Mouse (Mus musculus) large intestine, adult 2 months (tissue): ENCODE data around the gene Necap2. TPM values are rescaled to one million over a fixed set of nuclear protein-coding genes. Genes with fewer than 3 reads are reported as not detected.

Experiments
- DNase-seq: peaks from one replicate; pipeline ENCODE4 v3.0.0-alpha.2; 2012; ENCODE audit warnings: low read depth, low spot score
- WGBS: fragments of 180-500 bp; shearing (Covaris S2); methylation state at CpG from one replicate; pipeline ENCODE4 v1.1.7; 2018; 5-methylcytosine and 5-hydroxymethylcytosine counted together
- polyA plus RNA-seq: library from polyadenylated mRNA; depleted of rRNA; stranded (reverse); fragments of >200 nt; gene quantifications from 2 replicates; pipeline ENCODE4 v1.2.3, GENCODE M21; 2012; rRNA removed

Necap2 gene
- polyA plus RNA-seq, 1 experiment = 60.9 TPM

DNA sequence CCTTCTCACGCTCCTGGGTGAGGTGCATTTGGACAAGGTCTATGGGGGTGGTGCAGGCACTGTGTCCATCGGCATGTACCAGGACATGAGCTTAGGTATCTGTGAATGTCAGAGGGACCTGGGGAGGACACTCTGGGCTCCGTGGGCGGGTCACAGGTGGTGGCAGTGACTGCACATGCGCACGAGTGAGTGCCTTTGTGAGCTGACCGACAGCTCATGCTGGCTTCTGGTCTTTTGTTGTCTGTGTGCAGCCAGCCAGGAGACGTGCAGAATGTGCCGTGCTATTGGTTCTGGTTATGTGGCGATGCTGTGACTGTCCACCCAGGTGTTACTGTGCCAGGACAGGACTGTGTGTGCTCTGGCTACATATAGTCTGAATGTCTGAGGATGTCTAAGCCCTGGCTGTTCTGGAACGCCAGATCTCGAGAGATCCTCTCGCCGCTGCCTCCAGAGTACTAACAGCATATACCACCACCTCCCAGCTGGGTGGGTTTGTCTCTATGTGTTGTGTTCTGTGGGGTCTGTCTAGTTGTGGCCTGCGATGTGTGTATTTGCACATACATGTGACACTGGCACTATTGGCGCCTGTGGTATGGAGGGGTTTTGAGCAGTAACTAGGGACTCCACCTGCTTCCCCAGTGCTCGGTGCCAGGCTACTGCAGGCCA, 29.2 kb downstream of the Necap2 start:
- 87% methylated on average over 17 of the region's 17 CpGs for WGBS
- DNase-seq = no peak

- WGBS = 16% methylated on average over 8 of the region's 8 CpGs
- DNase-seq = no peak
These were observed 33.3 kb downstream of the Necap2 start for GRCm38 (mm10) chr4:141044816-141045215.

GRCm38 (mm10) chr4:141041117-141041516, 37.0 kb downstream of the Necap2 start:
- 58% methylated on average over 12 of the region's 12 CpGs for WGBS
- DNase-seq = no peak

GRCm38 (mm10) chr4:141033606-141034549, 44.3 kb downstream of the Necap2 start:
- peak; percentile 44 for DNase-seq

DNA sequence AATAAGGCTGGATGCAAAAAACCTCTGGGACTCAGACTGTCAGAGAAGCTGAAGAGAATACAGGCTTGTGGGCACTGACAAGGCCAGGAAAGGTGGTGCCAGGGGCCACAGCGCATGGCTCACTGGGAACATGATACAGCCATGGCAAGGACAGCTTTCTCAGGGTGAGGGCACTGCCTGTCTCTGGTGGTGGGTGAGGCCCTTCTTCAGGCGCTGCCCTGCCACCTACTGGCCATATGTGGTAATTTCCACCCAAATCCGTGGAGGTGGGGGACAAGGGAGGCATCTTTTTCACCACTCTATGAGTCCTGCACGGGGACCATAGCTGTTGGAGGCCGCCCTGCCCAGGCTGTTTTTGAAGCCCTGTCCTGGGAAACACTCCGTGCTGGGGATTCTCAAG, 46.4 kb downstream of the Necap2 start:
- DNase-seq = peak; percentile 25
- WGBS = 17% methylated on average over 6 of the region's 6 CpGs

More at GRCm38 (mm10) chr4:141033606-141034549, 44.3 kb downstream of the Necap2 start:
- WGBS = 26% methylated on average over 27 of the region's 27 CpGs

- DNase-seq = no peak
- WGBS = 89% methylated on average over 18 of the region's 18 CpGs
These were observed 47.5 kb downstream of the Necap2 start for GRCm38 (mm10) chr4:141030541-141031206.

- no peak for DNase-seq
These were observed 53.2 kb downstream of the Necap2 start for GRCm38 (mm10) chr4:141024992-141025391.

GRCm38 (mm10) chr4:141024052-141024451, 54.1 kb downstream of the Necap2 start:
- no peak for DNase-seq
- WGBS = 43% methylated on average over 9 of the region's 9 CpGs

More at GRCm38 (mm10) chr4:141024992-141025391, 53.2 kb downstream of the Necap2 start:
- 83% methylated on average over 27 of the region's 27 CpGs for WGBS

DNA sequence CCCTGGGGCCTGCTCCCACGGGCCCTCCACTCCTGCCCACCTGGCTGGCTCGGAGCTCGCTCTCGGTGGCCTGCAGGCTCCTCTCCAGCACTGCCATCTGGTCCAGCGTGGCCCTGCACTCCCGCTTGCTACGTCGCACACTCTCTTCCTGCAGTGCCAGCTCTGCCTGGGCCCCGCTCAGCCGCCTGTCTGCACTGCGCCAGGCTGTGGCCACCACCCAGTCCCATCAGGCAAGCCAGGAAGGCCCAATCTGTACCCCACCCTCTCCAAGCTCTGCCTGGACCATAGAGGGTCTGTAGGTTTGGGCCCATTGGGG, 56.6 kb downstream of the Necap2 start:
- DNase-seq = no peak
- 75% methylated on average over 11 of the region's 11 CpGs for WGBS

- 66% methylated on average over 14 of the region's 14 CpGs for WGBS
- no peak for DNase-seq
These were observed 57.1 kb downstream of the Necap2 start for GRCm38 (mm10) chr4:141020811-141021613.

DNA sequence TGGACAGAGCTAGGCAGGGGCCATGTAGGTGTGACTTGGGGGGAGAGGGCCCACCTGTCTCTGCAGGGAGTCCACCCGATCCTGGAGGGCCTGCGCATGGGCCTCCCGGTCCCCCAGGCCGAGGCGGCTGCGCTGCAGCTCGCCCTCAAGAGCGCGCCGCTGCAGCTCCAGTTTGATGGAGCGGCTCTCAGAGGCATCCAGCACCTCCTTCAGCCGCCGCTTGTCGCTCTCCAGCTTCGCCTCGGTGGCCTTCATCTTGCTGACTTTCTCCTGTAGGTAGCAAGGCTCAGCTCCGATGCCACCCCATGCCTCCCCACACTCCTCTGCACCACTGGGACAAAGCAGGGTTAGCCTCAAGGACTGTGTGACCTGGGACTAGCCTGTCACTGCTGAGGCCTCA, 57.9 kb downstream of the Necap2 start:
- no peak for DNase-seq
- 94% methylated on average over 17 of the region's 17 CpGs for WGBS

- 89% methylated on average over 29 of the region's 29 CpGs for WGBS
- DNase-seq = no peak
These were observed 60.3 kb downstream of the Necap2 start for GRCm38 (mm10) chr4:141017657-141018436.

Other genes with a start within 250 kb of the Necap2 start
- 0.02 and 0.05 TPM in 2 replicates for gene Padi1, start 232.6 kb downstream of the Necap2 start, polyA plus RNA-seq
- 2.1 and 2.4 TPM in 2 replicates for gene Padi2, start 172.0 kb downstream of the Necap2 start, polyA plus RNA-seq
- 328 and 371 TPM in 2 replicates for gene Sdhb, start 117.2 kb downstream of the Necap2 start, polyA plus RNA-seq
- 31.7 and 40.0 TPM in 2 replicates for gene Atp13a2, start 91.5 kb downstream of the Necap2 start, polyA plus RNA-seq
- gene Mfap2, start 67.9 kb downstream of the Necap2 start, polyA plus RNA-seq = 10.4 and 10.6 TPM in 2 replicates
- gene Crocc, start 17.8 kb downstream of the Necap2 start, polyA plus RNA-seq = 4.3 and 5.5 TPM in 2 replicates
- gene Spata21, start 10.0 kb upstream of the Necap2 start, polyA plus RNA-seq = not detected in 2 replicates
- 46.7 and 49.1 TPM in 2 replicates for gene Szrd1, start 61.4 kb upstream of the Necap2 start, polyA plus RNA-seq
- 10.9 and 17.1 TPM in 2 replicates for gene Fbxo42, start 69.6 kb upstream of the Necap2 start, polyA plus RNA-seq
- gene Rsg1, start 135.6 kb upstream of the Necap2 start, polyA plus RNA-seq = 0.55 and 2.2 TPM in 2 replicates
- 17.8 and 25.2 TPM in 2 replicates for gene Arhgef19, start 161.1 kb upstream of the Necap2 start, polyA plus RNA-seq
- 22.6 and 46.0 TPM in 2 replicates for gene Epha2, start 222.9 kb upstream of the Necap2 start, polyA plus RNA-seq